Mouse (Mus musculus): ENCODE measurements around the gene Myo18a. TPM values are rescaled to one million over a fixed set of nuclear protein-coding genes. Genes with fewer than 3 reads are reported as not detected.

Myo18a gene
- polyA plus RNA-seq, 2 experiments: 42.9 to 43.5 TPM

DNA sequence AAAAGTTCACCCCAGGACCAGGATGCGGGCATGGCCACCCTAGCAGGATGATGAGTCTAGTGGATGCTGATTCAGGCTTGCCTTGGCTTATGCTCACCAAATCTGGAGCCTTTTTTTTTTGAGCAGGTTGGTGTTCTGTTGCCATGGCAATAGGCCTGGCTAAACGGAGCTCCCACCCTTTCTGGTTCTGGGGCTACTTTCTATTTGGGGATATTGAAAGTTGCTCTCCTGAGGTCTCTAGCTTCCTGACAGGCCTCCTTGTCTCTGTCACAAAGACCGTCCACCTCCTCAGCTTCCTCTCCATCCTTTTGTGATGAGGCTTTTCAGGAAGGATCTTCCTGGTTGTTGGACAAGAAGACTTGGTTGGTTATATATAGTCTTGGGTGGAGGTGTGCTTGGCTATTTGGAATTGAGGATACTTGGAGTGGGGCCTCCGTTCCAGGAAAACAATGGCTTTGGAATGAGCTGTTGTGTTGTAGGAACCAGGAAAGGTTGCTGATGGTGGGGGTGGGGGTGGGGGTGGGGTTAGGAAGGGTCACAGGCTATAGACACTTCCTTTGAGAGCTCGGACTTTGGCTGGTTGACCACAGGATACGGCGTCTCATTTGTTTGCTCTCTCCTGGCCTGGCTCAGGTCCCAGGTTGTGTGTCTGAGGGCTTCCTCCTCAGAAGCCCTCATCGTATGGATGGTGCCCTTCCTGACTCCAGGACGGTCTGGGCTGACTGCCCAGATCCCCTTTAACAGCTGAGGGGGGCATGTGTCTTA lies 1.8 kb downstream of the Myo18a start:
- ATAC-seq (ENCODE audit: low FRiP score, low read depth) (no peak), DNase-seq (ENCODE audit: low spot score) (no peak)
- Histone ChIP-seq H3K9ac (ENCODE audit: low read depth, low read length, severe bottlenecking) (no peak overlapping the region), H3K9me3 (ENCODE audit: control insufficient read depth, low read length) (no peaks in the 10 kb centered on the region), H3K27ac (replicated peaks; ENCODE audit: low read depth, low read length) (no peak overlapping the region), H3K27me3 (ENCODE audit: control insufficient read depth, insufficient read depth, low read length) (no peaks in the 10 kb centered on the region), H3K4me2 (replicated peaks; ENCODE audit: low read depth, low read length, severe bottlenecking) (peak overlapping the region; percentile 89), H3K4me3 (replicated peaks; ENCODE audit: low read length) (peak overlapping the region; percentile 86; the same call in 1 of the 2 replicates), H3K4me1 (ENCODE audit: control insufficient read depth, insufficient read depth, low read length) (peaks cover 33% of the 10 kb centered on the region), H3K36me3 (ENCODE audit: control insufficient read depth, insufficient read depth, low read length) (no peaks in the 10 kb centered on the region)
- WGBS: 56% methylated on average over 9 of the region's 9 CpGs
- TF ChIP-seq POLR2A (IDR thresholded peaks at IDR 0.05; ENCODE audit: borderline replicate concordance, extremely low read depth, insufficient read depth, insufficient read length): no peak

DNA sequence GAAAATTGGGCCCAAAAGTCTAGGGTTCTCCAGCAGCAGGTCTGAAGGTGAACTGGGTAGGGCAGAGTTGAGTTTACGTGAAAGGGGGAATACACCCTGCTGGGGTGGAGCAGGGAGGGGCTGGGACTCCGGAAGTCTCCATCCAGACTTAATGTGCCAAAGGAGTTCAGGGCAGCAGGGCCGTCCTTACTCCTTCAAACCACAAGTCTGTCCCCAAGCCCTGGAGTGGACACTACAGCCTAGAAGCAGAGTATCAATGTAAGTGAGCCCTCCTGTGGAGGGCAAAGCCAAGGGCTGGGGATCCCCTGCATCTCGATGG lies 2.4 kb downstream of the Myo18a start:
- DNase-seq (ENCODE audit: low spot score) (no peak), ATAC-seq (ENCODE audit: low FRiP score, low read depth) (no peak)
- Histone ChIP-seq H3K9ac (ENCODE audit: low read depth, low read length, severe bottlenecking) (no peak overlapping the region), H3K36me3 (ENCODE audit: control insufficient read depth, insufficient read depth, low read length) (no peaks in the 10 kb centered on the region), H3K4me3 (replicated peaks; ENCODE audit: low read length) (no peak overlapping the region), H3K27ac (replicated peaks; ENCODE audit: low read depth, low read length) (no peak overlapping the region), H3K4me1 (ENCODE audit: control insufficient read depth, insufficient read depth, low read length) (peaks cover 33% of the 10 kb centered on the region), H3K4me2 (replicated peaks; ENCODE audit: low read depth, low read length, severe bottlenecking) (no peak overlapping the region), H3K27me3 (ENCODE audit: control insufficient read depth, insufficient read depth, low read length) (no peaks in the 10 kb centered on the region), H3K9me3 (ENCODE audit: control insufficient read depth, low read length) (no peaks in the 10 kb centered on the region)
- TF ChIP-seq POLR2A (IDR thresholded peaks at IDR 0.05; ENCODE audit: borderline replicate concordance, extremely low read depth, insufficient read depth, insufficient read length): no peak
- WGBS: 50% methylated on average over 4 of the region's 4 CpGs

DNA sequence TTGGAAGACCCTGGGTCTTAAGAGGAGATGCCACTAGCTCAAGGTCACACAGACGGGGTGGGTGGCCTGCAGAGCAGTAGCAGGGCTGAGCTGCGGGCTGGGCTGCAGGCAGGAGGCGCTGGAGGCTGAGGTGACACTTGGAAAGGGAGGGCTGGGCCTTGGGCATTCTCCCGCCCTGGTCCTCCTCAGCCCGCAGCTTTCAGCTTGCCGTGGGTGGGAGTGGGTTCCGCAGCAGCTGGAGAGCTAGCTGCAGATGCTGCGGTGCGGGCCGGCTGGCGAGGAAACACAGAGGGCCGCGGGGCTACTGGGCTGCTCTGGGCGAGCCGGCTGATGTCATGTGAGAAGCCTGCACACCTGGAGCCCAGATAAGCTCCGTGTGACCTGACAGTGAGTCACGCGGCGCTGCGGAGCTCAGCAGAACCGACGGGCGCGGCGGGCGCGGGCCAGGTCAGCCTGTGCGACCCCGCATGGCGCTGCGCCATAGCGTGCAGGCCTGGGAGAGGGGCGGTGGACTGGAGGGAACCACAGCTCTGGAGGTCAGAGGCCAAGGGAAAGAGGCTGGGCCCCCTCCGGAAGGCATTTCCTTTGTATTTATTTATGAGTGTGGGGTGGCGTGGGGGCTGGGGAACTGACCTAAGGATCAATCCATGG lies 3.4 kb downstream of the Myo18a start:
- peak overlapping the region; percentile 33 for H3K4me3 ChIP-seq (replicated peaks; ENCODE audit: low read length)
- DNase-seq (ENCODE audit: low spot score) (no peak), ATAC-seq (ENCODE audit: low FRiP score, low read depth) (peak; percentile 20; the same call in 1 of the 2 replicates)
- peak overlapping the region; percentile 56 for H3K9ac ChIP-seq (ENCODE audit: low read depth, low read length, severe bottlenecking)
- peak overlapping the region; percentile 65 for H3K4me2 ChIP-seq (replicated peaks; ENCODE audit: low read depth, low read length, severe bottlenecking)
- peaks cover 33% of the 10 kb centered on the region for H3K4me1 ChIP-seq (ENCODE audit: control insufficient read depth, insufficient read depth, low read length)
- H3K36me3 ChIP-seq (ENCODE audit: control insufficient read depth, insufficient read depth, low read length): no peaks in the 10 kb centered on the region
- TF ChIP-seq POLR2A (IDR thresholded peaks at IDR 0.05; ENCODE audit: borderline replicate concordance, extremely low read depth, insufficient read depth, insufficient read length): no peak
- no peaks in the 10 kb centered on the region for H3K9me3 ChIP-seq (ENCODE audit: control insufficient read depth, low read length)
- 1% methylated on average over 26 of the region's 35 CpGs for WGBS
- no peaks in the 10 kb centered on the region for H3K27me3 ChIP-seq (ENCODE audit: control insufficient read depth, insufficient read depth, low read length)
- peak overlapping the region; percentile 28; the same call in 1 of the 2 replicates for H3K27ac ChIP-seq (replicated peaks; ENCODE audit: low read depth, low read length)

DNA sequence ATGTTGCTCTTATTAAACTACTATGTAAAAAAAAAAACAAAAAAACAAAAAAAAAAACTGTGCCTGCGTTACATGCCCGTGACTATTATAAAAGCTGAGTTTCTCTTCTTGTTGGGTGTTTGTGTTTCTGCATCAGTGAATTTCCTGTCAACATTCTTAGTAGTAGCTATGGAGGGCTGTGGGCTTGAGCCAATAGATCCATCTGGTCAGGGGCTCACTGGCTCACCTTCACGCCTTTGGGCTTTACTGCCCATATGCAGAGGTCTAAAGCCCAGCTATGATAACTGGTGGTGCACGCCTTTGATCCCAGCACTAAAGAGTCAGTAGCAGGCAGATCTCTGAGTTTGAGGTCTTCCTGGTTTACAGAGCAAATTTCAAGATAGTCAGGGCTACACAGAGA lies 6.5 kb downstream of the Myo18a start:
- no peak for TF ChIP-seq POLR2A (IDR thresholded peaks at IDR 0.05; ENCODE audit: borderline replicate concordance, extremely low read depth, insufficient read depth, insufficient read length)
- DNase-seq (ENCODE audit: low spot score) (no peak), ATAC-seq (ENCODE audit: low FRiP score, low read depth) (no peak)
- 79% methylated on average over 4 of the region's 4 CpGs for WGBS
- Histone ChIP-seq H3K9me3 (ENCODE audit: control insufficient read depth, low read length) (no peaks in the 10 kb centered on the region), H3K4me1 (ENCODE audit: control insufficient read depth, insufficient read depth, low read length) (peaks cover 26% of the 10 kb centered on the region), H3K9ac (ENCODE audit: low read depth, low read length, severe bottlenecking) (no peak overlapping the region), H3K27ac (replicated peaks; ENCODE audit: low read depth, low read length) (no peak overlapping the region), H3K4me2 (replicated peaks; ENCODE audit: low read depth, low read length, severe bottlenecking) (no peak overlapping the region), H3K4me3 (replicated peaks; ENCODE audit: low read length) (no peak overlapping the region), H3K36me3 (ENCODE audit: control insufficient read depth, insufficient read depth, low read length) (no peaks in the 10 kb centered on the region; the same call in 1 of the 2 replicates), H3K27me3 (ENCODE audit: control insufficient read depth, insufficient read depth, low read length) (no peaks in the 10 kb centered on the region)

DNA sequence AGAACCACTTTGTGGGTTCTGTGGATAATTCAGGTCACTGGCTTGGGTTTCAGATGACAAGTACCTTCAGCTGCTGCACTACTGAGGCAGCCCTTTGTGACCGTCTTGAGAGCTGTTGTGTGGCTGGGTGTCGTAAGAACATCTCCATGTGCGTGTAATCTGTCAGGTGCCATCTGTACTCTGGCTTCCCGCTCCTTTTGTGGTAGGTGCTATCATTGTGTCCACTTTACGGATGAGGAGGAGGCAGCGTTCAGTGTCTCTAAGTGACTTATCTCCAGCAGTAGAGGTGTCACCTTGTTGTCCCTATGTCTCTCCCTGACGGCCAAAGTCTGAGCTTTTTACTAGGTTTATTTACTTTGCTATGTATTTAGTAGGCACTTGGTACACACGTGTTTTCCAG lies 7.3 kb downstream of the Myo18a start:
- TF ChIP-seq POLR2A (IDR thresholded peaks at IDR 0.05; ENCODE audit: borderline replicate concordance, extremely low read depth, insufficient read depth, insufficient read length): no peak
- H3K36me3 ChIP-seq (ENCODE audit: control insufficient read depth, insufficient read depth, low read length): no peaks in the 10 kb centered on the region; the same call in 1 of the 2 replicates
- WGBS: 79% methylated on average over 8 of the region's 8 CpGs
- ATAC-seq (ENCODE audit: low FRiP score, low read depth): no peak
- H3K9ac ChIP-seq (ENCODE audit: low read depth, low read length, severe bottlenecking): no peak overlapping the region
- H3K27ac ChIP-seq (replicated peaks; ENCODE audit: low read depth, low read length): no peak overlapping the region
- no peaks in the 10 kb centered on the region for H3K9me3 ChIP-seq (ENCODE audit: control insufficient read depth, low read length)
- no peaks in the 10 kb centered on the region for H3K27me3 ChIP-seq (ENCODE audit: control insufficient read depth, insufficient read depth, low read length)
- H3K4me1 ChIP-seq (ENCODE audit: control insufficient read depth, insufficient read depth, low read length): peaks cover 18% of the 10 kb centered on the region
- no peak for DNase-seq (ENCODE audit: low spot score)
- no peak overlapping the region for H3K4me3 ChIP-seq (replicated peaks; ENCODE audit: low read length)
- no peak overlapping the region for H3K4me2 ChIP-seq (replicated peaks; ENCODE audit: low read depth, low read length, severe bottlenecking)
